Mouse (Mus musculus) ZHBTc4 (cell line): ENCODE results near the gene Nom1.
A peak's percentile ranks its signal among the peaks of the same experiment; 100 is the strongest.

Experiments used
- DNase-seq: peaks from one replicate; pipeline ENCODE4 v3.0.0-alpha.2; 2011; ENCODE audit warnings: low read depth, low spot score

Nom1 gene

DNA sequence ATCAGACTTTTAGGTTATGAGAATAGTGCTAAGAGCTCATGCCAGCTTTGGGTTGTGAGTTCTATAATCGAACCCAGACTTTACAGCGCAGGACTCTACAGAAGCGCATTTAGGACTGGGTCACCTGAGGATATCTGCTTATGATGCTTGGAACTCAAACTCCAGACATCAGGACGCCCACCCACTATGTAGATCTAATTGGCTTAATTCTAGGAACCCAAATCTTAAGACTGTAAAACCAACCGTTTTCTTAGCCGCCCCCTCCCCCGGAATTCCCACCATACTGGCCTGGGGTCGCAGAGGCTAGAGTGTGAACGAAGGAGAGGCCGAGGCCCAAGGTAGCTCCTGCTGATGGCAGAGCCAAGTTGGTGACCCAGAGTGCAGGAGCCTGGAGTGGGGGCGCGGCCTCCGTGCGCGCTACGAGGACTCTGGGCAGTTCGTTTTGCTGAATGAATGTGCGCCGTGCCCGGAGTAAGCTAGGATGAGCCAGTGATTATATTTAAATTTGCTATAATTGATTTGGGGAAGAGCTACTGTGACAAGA is 36.5 kb downstream of the Nom1 start:
- DNase-seq, result peak; percentile 44

DNA sequence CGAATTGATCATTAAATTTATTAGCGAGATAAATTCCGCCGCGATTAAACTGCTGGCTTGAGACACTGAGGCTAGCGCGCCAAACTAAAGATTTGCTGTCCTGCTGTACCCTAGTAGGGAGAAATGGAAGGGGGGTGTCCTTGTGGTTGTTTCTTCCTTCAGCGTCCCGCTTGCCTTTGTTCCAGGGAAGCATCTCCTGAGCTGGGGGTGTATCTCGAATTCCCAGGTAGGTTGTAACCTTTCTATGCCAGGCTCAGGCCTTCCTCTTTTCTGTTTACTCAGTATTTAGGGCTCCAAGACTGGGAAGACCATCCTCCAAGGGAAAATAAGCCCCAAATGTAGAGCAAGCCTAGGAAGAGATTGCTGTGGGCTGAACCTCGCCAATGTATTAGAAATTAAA is 36.9 kb downstream of the Nom1 start:
- no peak for DNase-seq

DNA sequence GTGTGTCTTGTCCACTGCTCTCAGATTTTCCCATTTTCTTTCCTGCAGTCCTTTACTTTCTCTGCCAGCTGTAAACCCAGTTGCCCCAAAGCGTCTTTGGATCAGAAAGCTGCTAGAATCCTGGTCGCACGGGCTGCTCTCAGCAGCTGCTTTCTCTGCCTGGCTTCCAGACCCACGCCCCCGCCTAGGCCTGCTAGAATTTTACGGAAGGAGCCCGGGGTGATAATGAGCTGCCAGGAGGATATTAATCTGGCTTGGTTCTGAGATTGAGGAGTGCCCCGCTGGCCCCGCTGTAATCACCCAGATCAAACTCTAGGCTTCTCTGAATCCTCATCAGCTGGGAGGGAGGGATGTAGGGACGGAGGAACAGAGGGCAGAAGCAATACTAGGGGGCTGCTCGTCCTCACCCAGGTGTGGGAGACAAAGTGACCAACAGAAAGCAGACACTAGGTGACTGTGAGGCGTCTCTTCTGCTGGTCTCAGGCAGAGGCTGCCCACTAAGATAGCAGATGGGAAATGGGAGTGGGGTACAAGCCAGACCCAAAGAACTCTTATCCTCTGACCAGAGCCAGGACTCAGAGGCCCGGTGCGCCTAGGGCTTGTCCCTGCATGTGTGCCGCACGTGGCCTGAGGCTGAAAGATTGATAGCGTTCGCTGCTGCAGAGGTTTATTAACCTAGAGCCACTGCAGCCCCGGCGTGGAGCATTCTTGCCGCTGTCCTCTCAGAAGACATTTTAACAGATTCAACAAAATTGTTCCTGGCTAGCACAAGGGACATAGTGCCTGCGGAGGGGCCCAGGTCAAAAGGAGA is 37.6 kb downstream of the Nom1 start:
- DNase-seq, result peak; percentile 50

DNA sequence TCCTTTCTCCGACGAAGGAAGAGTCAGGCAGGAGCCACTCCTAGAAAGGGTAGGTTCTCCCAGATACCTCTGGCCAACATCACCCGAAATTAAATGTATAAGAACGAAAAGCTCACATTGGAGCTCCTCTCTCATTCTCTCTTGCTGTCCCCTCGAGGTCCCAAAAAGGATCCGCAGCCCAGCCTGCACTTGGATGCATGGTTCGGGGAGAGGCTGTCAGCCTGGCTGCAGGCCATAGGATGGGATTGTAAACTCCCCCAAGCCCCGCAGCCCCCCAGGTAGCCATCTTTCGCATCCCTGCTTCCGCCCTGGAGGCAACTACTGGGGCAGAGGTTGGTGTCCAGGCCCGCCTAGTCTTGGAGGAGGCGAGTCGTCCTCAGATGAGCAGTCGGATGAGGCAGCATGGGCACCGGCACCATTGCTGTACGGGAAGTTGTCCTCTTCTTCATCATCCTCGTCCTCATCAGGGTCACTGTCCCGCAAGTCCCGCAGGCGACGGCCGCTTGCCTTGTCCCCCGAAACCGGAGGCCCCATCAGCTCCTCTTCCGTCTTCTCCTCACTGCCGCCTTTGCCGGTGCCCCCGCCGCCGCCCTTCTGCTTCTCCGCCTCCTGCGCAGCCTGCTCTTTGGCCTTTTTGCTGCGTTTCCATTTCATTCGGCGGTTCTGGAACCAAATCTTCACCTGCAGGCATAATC is 39.2 kb downstream of the Nom1 start:
- peak; percentile 40 for DNase-seq

GRCm38 (mm10) chr5:29474246-29474960 is 39.9 kb downstream of the Nom1 start:
- peak; percentile 41 for DNase-seq

DNA sequence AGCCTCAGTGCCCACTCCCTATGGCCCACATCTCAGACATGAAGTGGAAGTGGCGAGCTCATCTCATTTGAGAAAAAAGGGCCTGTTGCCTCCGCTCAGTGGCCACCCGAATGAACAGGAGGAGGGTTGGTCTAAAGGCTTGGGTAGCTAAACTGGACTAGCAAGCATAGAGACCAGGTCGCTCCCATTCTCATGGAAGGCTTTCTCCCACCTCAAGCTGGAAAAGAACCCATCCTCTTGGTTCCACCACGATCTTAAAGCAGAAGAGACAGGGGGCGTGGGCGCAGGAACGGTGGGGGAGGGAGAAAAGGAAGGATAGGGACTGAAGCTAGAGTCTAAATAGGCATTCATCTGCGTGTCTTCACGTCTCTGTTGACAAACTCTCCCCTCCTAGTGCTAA is 40.6 kb downstream of the Nom1 start:
- no peak for DNase-seq

DNA sequence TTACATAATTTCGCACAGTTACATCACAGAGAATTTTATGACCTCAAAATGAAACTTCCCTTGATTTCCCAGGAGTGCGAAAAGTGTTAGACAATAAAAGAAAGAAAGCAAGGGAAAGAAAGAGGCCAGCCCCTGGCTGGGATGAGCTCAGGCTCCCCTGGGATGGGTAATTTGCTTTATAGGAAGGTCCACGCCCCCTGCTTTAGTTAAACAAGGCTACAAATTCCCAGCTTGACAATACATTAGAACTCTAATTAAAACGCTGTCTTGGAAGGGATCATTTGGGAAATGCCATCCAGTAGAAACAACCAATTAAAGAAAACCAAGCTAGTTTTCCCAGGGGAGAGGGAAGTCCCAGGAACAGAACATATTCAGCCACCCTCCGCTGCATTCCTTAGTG is 41.1 kb downstream of the Nom1 start:
- DNase-seq, result no peak

GRCm38 (mm10) chr5:29476021-29476420 is 41.6 kb downstream of the Nom1 start:
- DNase-seq, result no peak

GRCm38 (mm10) chr5:29477474-29478207 is 43.2 kb downstream of the Nom1 start:
- DNase-seq, result peak; percentile 56

GRCm38 (mm10) chr5:29478208-29479197 is 44.0 kb downstream of the Nom1 start, which contains the start of gene Mnx1:
Mnx1 (minus strand) TSS chr5:29478470.
- DNase-seq, result peak; percentile 85

- peak; percentile 76 for DNase-seq
Measured at GRCm38 (mm10) chr5:29479198-29479593, 44.7 kb downstream of the Nom1 start.

GRCm38 (mm10) chr5:29483801-29484200 is 49.3 kb downstream of the Nom1 start:
- no peak for DNase-seq

GRCm38 (mm10) chr5:29484965-29485940 is 50.8 kb downstream of the Nom1 start:
- peak; percentile 45 for DNase-seq

DNA sequence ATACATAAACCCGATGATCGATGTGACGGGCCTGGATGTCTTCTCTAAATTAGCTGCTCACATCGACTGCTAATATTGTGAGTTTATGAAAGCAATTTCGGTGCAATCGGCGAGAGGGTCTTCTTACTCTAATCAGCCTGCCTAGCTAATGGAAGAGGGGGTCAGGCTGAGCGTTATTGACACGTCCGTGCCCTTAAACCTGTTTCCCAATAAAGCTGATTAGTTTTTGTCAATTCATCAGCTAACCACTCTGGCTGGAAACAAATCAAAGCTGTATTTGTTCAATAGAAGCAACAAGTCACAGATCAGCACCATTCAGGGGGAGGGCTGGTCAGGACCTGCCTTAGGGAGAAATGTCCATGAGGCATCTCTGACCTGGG is 51.5 kb downstream of the Nom1 start:
- DNase-seq, result no peak

DNA sequence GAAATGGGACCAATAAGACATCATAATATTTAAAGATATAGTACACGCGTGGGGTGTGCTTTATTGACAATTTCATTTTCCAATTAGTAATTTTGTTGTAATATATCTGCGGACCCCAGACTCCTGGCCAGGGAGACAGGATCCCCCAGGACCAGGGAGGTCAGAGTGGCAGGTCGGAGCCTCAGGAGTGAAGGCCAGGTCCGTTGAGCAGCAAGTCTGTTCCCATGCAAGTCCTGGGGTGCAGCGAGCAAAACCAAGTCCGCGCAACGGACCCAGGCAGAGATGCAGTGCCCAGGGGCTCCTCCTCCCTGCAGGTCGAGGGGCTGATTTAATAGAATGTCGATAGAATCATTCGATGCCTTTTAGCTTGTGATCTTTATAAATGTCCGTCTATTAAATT is 52.9 kb downstream of the Nom1 start:
- no peak for DNase-seq

DNA sequence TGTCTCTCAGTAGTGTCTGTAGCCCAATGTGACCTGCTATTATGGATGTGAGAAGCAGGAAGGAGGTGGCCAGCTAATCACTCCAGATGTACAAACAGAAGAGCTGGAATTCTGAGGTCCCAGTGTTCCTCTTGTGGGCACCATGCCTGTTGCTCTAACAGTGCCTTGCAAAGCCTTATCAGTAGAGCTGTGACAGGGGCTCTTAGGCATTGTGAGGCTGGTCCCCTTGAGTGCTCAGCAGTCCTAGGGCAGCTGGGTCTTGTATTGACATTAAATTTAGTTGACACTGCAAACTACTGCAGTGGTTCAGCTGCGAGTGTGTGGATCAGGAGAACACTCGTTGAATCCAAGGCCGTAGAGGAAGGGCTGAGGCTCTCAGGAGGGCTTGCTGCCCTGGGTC is 72.5 kb downstream of the Nom1 start:
- DNase-seq, result no peak
